Mouse (Mus musculus) left cerebral cortex, adult 2 months (tissue): Measurements from ENCODE around the gene Scd2. TPM values are rescaled to one million over a fixed set of nuclear protein-coding genes. Genes with fewer than 3 reads are reported as not detected.
A peak's percentile ranks its signal among the peaks of the same experiment; 100 is the strongest.
"Not testable (repeated sequence)": the region's sequence is repeated elsewhere in the genome, so short reads cannot be mapped to it uniquely, and the experiment has no call there.

Source experiments
- DNase-seq, 2 experiments: peaks; one replicate each; pipeline ENCODE4 v3.0.0; 2021 to 2022; ENCODE audit warnings: low spot score in 2 of 2, mixed read lengths in 1 of 2; ENCODE audit errors: extremely low spot score in 1 of 2
- H3K27ac ChIP-seq: fragments of 200-600 bp; 2 replicates; pipeline ENCODE4 v1.8.1; 2022
- H3K4me3 ChIP-seq: fragments of 200-600 bp; 2 replicates; pipeline ENCODE4 v1.8.1; 2022
- CTCF ChIP-seq: fragments of 200-600 bp; IDR thresholded peaks from 2 replicates; pipeline ENCODE4 v1.8.1; 2022; ENCODE audit warnings: antibody characterized with exemption, mild to moderate bottlenecking, moderate library complexity
- intact Hi-C: fragments of 180-260 bp; cut with DNase I; formaldehyde crosslinking; loops from one replicate; pipeline ENCODE4 v1.15.1; 2025
- total RNA-seq, 2 experiments: library from RNA; stranded (reverse); gene quantifications; 2 replicates each; pipeline ENCODE4 v1.2.3; 2021

Scd2 gene
- total RNA-seq, 2 experiments from 2014 or later, result 580 to 609 TPM

DNA sequence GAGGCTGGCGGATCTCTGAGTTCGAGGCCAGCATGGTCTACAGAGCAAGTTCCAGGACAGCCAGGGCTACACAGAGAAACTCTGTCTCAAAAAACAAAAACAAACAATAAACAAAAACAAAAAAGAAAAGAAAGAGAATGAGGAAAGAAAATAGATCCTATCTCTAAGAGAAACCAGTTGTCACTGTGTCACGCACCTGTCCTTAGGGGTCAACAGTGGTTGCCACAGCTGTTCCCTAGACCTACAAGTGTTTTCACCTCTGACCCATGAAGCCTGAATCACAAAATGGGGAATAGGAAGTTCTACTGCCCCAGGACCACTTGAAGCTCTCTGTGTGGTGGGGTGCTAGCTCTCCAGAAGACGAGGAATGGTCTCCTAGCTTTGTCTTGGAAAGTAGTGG lies 19.0 kb upstream of the Scd2 start:
- TF ChIP-seq CTCF, result no peak
- DNase-seq, result no peak
- no peak overlapping the region for H3K4me3 ChIP-seq
- intact Hi-C loops, result no loop called here
- no peak overlapping the region for H3K27ac ChIP-seq

DNA sequence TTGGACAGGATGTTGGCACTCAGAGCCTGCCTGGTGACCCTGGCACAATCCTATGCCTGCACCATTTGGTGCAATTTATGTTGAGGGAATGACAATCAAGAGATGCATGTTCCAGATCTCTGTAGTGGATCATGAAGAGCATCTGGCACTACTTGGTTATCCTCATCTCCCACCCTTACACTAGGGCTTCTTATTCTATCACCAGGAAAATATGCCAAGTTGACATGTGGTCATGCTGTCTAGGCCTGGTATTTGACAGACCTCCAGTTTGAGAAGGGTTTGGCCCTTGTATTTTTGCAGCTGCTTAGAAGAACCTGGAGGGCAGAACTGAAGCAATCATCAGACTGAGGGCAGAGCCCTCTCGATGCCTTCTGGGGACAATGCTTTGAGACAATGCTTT lies 18.1 kb upstream of the Scd2 start:
- H3K27ac ChIP-seq, result no peak overlapping the region
- no peak for TF ChIP-seq CTCF
- intact Hi-C loops, result no loop called here
- DNase-seq, result no peak
- H3K4me3 ChIP-seq, result no peak overlapping the region

DNA sequence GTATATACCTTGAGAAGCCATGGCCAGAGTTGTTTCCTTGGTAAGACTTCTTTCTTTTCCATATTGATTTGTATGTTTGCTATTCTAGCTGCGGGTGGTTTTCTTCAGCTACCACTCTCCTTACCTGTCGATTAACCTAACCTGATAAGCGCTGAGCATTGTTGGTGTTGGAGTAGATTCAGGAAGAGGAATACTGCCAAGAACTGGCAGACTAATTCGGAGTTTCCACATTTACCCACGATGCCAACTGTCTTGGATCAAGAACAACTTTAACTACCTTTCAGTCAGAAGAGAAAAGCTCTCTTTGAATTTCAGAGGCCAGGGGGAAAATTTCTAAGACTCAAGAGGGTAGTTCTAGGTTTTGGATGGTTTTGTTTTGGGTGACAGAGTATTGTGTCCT lies 16.6 kb upstream of the Scd2 start:
- DNase-seq, result no peak
- intact Hi-C loops, result no loop called here
- TF ChIP-seq CTCF, result no peak
- H3K27ac ChIP-seq, result no peak overlapping the region
- no peak overlapping the region for H3K4me3 ChIP-seq

DNA sequence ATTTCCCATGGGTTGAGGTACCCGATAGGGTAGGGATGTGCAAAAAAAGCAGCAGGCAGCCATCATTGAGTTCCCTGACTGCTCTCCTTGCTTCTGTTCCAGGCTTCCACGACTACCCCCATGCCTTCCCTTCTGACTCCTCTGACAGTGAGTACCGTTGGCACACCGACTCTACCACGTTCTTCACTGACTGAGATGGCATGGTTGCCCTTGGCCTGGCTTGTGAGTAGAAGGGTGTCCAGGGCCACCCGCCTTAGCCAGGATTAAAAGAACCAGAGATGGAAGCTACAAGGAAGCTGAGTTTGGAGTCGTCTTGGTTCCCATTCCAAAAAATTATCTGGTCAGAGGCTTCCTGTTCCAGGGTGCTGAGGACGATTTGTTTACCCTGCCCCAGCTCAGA lies 15.5 kb upstream of the Scd2 start:
- DNase-seq, result no peak
- no peak for TF ChIP-seq CTCF

DNA sequence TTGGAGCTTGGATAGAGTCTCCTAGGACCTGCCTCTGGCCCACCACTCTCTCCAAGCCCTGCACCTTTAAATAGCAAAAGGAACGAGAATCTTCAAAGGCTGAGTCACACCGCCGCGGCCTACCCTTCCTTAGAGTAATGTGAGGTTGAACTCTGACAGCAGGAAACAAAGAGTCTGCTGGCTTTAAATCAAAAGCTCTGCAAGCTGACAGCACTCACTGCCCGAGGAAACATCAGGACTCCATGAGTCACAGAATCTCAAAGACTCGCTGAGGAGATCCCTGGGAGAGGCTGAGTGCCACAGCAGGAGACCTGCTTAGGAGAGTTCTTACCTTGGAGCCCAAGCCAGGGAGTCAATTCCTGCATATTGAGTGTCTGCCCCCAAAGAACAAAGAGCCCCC lies 12.7 kb upstream of the Scd2 start:
- Histone ChIP-seq H3K27ac (peak overlapping the region; percentile 55; the same call in 1 of the 2 replicates), H3K4me3 (no peak overlapping the region)
- no peak for DNase-seq
- no peak for TF ChIP-seq CTCF
- intact Hi-C loops, result no loop called here

More for the DNA sequence above, 15.5 kb upstream of the Scd2 start:
- intact Hi-C loops, result no loop called here
- Histone ChIP-seq H3K4me3 (no peak overlapping the region), H3K27ac (no peak overlapping the region)

DNA sequence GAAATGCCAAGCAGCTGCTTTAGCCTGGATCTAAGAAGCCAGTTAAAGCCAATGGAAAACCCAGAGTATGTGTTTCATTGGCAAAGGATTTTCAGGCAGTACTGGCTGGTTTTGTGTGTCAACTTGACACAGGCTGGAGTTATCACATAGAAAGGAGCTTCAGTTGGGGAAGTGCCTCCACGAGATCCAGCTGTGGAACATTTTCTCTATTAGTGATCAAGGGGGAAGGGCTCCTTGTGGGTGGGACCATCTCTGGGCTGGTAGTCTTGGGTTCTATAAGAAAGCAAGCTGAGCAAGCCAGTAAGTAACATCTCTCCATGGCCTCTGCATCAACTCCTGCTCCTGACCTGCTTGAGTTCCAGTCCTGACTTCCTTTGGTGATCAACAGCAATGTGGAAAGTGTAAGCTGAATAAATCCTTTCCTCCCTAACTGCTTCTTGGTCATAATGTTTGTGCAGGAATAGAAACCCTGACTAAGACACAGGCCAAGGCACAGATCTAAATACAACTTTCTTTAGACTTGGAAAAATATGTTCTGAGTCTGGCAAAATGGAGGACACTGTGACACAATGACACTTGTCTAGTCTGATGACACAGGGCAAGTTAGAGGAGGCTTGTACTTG lies 11.5 kb upstream of the Scd2 start:
- intact Hi-C loops, DNase-seq, H3K4me3 ChIP-seq, H3K27ac ChIP-seq: not testable (repeated sequence)

DNA sequence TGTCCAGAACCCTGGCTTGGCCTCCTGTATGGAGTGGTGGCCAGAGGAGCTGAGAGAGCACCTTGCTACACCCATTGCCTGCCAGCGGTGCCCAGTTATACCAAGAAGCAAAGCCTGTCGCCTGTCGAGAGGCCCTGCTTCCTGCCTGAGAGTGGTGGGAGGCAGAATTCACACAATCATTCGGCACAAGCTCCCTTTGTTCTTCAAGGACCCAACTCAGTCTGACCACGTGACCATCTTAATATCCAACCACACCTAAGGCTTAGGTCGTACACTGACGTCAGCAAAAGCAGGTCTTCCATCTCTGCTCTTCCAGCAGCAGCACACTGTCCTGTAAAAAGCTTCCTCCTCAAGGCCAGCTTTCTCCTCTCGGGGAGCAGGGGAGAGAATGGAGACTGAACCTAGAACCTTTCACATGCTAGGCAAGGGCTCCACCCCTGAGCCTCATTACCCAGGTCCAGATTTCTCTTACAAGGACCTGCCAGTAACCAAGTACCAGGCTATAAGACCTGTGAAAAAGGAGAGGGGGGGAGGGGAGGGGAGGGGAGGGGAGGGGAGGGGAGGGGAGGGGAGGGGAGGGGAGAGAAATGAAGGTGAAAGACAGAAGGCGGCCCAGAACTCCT lies 10.8 kb upstream of the Scd2 start:
- H3K27ac ChIP-seq, result no peak overlapping the region
- no peak for TF ChIP-seq CTCF
- no peak for DNase-seq
- H3K4me3 ChIP-seq, result no peak overlapping the region
- intact Hi-C loops, result no loop called here

DNA sequence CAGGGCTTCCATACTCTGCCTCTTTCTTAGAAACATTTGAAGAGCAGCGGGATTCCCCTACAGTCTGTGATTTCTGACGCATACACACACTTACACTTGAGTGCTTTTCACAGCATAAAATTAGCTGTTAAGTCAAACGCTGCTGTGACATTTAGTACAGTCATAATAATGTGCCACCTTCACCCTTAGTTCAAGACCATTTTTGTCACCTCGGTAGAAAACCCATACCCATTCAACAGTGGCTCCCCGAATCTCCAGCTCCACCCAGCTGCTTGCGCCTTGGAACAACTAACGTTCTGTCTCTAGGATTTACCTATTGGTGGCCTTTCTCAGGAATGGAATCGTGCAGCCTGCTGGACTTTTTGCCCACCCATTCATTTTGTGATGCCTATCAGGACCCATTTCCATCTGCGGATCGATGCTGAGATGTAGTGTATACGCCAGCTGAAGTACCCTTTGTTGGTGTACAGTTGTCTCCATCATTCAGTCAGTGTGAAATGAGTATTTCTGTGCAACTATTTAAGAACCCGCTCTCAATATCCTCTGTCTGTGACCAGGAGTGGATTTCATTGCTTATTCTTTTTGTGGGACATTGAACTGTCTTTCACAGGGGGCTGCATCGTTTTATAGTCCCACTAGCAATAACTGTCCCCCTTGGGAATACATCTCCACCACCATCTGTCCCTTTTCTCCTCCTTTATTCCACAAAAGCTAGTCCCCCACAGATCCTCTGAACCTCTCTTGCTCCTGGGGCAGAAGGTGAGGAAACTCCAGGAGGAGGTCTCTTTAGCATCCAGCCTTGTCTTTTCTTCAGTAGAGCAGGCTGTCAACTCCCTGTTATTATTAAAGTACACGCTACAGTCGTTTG lies 10.1 kb upstream of the Scd2 start:
- no peak for TF ChIP-seq CTCF
- intact Hi-C loops, result no loop called here
- H3K4me3 ChIP-seq, result peak overlapping the region; percentile 61
- no peak for DNase-seq
- H3K27ac ChIP-seq, result peak overlapping the region; percentile 93

DNA sequence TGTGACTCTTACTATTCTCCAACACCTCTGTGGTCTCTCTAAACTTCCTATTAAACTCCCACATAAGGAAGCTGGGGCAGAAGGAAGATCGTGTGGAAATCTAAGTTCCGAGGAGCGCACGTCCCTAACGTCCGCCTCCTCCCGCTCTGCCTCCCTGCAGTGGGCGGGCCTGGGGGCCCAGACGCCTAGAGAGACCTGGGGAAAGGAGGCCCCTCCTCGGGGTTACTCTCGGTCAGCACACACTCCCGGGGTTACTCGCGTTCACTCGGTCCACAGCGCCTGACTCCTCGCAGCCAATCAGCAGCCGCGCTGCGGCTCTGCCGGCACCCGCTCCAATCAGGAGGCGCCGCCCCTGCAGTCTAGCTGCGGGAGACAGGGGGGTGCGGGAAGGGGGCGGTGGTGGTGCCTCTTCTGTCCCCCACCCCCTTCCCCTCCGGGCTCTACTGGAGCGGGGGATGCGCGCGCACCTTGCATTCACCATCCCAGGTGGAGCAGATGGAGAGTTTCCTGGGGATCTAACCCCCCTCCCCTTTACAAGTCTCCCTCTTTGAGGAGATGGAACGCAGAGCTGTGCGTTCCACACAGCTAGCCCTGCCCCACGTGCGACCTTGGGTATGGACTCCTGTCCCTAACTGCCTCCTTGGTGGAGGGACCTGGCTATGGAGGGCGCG lies 9.3 kb upstream of the Scd2 start:
- TF ChIP-seq CTCF, result no peak; the same call in 1 of the 2 replicates
- H3K4me3 ChIP-seq, result peak overlapping the region; percentile 61
- intact Hi-C loops, result no loop called here
- DNase-seq, result peak; percentile 89 to 93
- peak overlapping the region; percentile 93 for H3K27ac ChIP-seq

DNA sequence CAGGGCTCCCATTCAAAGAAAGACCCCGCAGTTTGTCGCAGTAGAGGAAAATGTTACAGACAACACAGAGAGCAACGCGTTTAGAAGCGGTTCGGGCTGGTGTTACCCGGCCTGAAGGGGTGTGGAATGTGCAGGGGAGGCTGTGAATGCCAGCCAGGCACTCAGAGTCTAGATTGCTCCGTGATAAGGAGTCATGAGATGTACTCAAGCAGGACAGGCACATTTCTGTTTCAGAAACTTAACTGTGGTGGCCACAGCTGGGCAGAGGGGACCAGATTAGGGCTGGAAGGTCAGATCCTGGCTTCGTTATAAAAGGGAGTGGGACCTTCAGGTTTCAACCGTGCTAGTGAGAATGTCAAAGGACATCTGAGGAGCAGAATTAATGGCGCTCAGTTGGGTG lies 8.8 kb upstream of the Scd2 start:
- Histone ChIP-seq H3K27ac (peak overlapping the region; percentile 93), H3K4me3 (peak overlapping the region; percentile 61)
- TF ChIP-seq CTCF, result no peak
- intact Hi-C loops, result no loop called here
- DNase-seq, result no peak

DNA sequence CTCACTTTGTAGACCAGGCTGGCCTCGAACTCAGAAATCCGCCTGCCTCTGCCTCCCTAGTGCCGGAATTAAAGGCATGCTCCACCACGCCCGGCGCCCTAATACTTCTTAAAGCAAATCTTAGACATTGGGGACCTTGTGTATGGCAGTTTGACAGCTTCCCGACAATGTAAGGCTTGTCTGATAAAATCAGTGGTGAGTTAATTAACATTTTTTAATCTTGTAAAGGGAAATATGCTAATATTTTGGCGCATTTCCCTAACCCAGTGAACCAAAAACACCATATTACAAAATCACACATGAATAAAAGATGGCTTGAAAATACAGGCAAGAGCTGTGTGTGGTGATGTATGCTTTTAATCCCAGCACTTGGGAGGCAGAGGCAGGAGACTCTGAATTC lies 7.9 kb upstream of the Scd2 start:
- DNase-seq, result no peak
- Histone ChIP-seq H3K27ac (no peak overlapping the region), H3K4me3 (no peak overlapping the region)
- intact Hi-C loops, result no loop called here
- TF ChIP-seq CTCF, result no peak

DNA sequence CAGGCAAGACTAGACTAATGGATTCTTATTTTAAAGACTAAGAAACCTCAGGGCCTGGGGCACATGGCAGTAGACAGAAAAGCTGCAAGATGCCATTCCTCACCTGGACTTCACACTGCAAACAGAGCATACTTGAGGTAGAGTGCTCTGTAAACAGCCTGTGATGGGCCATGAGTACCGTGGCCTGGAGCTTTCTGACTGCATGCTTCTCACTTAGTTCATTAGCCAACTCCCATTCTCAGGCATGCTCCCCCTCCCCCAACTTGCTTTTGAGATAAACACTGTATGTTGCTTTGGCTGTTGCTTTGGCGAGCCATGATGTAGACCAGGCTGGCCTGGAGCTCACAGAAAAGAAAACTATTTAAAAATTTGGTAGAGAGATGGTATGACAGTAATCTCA lies 7.4 kb upstream of the Scd2 start:
- no peak for TF ChIP-seq CTCF
- Histone ChIP-seq H3K4me3 (no peak overlapping the region), H3K27ac (no peak overlapping the region)
- intact Hi-C loops, result no loop called here
- no peak for DNase-seq
